Mouse (Mus musculus) embryonic facial prominence, embryonic 14.5 days (tissue): ENCODE measurements around the gene Ier5. TPM values are rescaled to one million over a fixed set of nuclear protein-coding genes. Genes with fewer than 3 reads are reported as not detected.

Experiments
- ATAC-seq: fragments of 200-750 bp; cut with Nextera tagmentation; 2 replicates; pipeline ENCODE4 v1.8.0; 2017; ENCODE audit warnings: low read depth, moderate number of reproducible peaks, moderate TSS enrichment
- DNase-seq: peaks from one replicate; pipeline ENCODE4 v3.0.0-alpha.2; 2015; ENCODE audit warnings: low spot score
- H3K27ac ChIP-seq: fragments of 300-500 bp; sonication (generic); replicated peaks from 2 replicates; pipeline ENCODE4 v1.5.1; 2014; ENCODE audit warnings: low read depth, mild to moderate bottlenecking, low read length, moderate library complexity
- H3K27me3 ChIP-seq: fragments of 300-500 bp; sonication (generic); replicated peaks from 2 replicates; pipeline ENCODE4 v1.6.1; 2014; ENCODE audit warnings: low read length; ENCODE audit not compliant: control insufficient read depth, insufficient read depth
- H3K36me3 ChIP-seq: fragments of 300-500 bp; sonication (generic); 2 replicates; pipeline ENCODE4 v1.6.1; 2014; ENCODE audit warnings: low read length, mixed read lengths; ENCODE audit not compliant: control insufficient read depth, insufficient read depth
- H3K4me1 ChIP-seq: fragments of 300-500 bp; sonication (generic); 2 replicates; pipeline ENCODE4 v1.6.1; 2014; ENCODE audit warnings: antibody characterized with exemption, low read length; ENCODE audit not compliant: control insufficient read depth, insufficient read depth
- H3K4me2 ChIP-seq: fragments of 300-500 bp; sonication (generic); 2 replicates; pipeline ENCODE4 v1.6.1; 2014; ENCODE audit warnings: low read depth, mild to moderate bottlenecking, low read length, moderate library complexity, mixed read lengths
- H3K4me3 ChIP-seq: fragments of 300-500 bp; sonication (generic); 2 replicates; pipeline ENCODE4 v1.5.1; 2014; ENCODE audit warnings: low read depth, mild to moderate bottlenecking, low read length
- H3K9ac ChIP-seq: fragments of 300-500 bp; sonication (generic); 2 replicates; pipeline ENCODE4 v1.6.1; 2014; ENCODE audit warnings: low read depth, mild to moderate bottlenecking, low read length, moderate library complexity, mixed read lengths
- H3K9me3 ChIP-seq: fragments of 300-500 bp; sonication (generic); 2 replicates; pipeline ENCODE4 v1.6.1; 2016; ENCODE audit warnings: low read length; ENCODE audit not compliant: control insufficient read depth
- WGBS: fragments of 180-500 bp; shearing (Covaris S2); extraction: QIAGEN DNeasy Blood & Tissue Kit; methylation state at CpG from one replicate; pipeline ENCODE4 v1.1.7; 2014; 5-methylcytosine and 5-hydroxymethylcytosine counted together
- polyA plus RNA-seq: library from polyadenylated mRNA; unstranded; fragments of >200 nt; fragmentation: Nextera tagmentation; extraction: Ambion mirVana; gene quantifications from 2 replicates; pipeline ENCODE4 v1.2.1, GENCODE M21; 2014

The Ier5 gene
- polyA plus RNA-seq, 1 experiment from 2014 or later: 11.0 TPM

DNA sequence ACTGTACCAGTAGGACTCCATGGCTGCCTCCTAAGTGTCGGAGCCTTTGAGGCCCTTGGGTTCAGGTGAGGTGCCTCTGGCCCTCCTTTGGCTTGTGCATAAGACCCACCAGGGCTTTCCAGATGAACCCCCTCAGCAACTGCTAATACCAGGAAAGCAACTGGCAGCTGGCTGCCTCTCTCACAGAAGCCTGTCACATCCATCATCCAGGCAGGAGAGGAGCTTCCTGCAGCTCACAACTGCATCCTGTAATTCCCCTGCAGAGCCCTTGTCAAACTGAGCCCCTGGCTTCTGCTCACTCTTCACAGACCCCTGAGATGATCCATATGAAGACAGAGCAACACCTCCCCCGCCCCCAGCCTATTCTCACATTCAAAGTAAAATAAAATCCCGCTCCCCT, 21.8 kb downstream of the Ier5 start:
- Histone ChIP-seq H3K9ac (no peak overlapping the region), H3K9me3 (no peaks in the 10 kb centered on the region), H3K4me1 (peaks cover 21% of the 10 kb centered on the region), H3K27ac (no peak overlapping the region), H3K36me3 (no peaks in the 10 kb centered on the region), H3K4me2 (no peak overlapping the region), H3K27me3 (no peaks in the 10 kb centered on the region), H3K4me3 (no peak overlapping the region)
- ATAC-seq (no peak), DNase-seq (peak; percentile 35)
- WGBS: 54% methylated on average over 3 of the region's 3 CpGs

GRCm38 (mm10) chr1:155075856-155076255, 23.6 kb downstream of the Ier5 start:
- WGBS: 84% methylated on average over 7 of the region's 7 CpGs
- H3K9me3 ChIP-seq: no peaks in the 10 kb centered on the region
- H3K27me3 ChIP-seq: no peaks in the 10 kb centered on the region
- H3K4me2 ChIP-seq: no peak overlapping the region
- no peak overlapping the region for H3K9ac ChIP-seq
- no peak overlapping the region for H3K27ac ChIP-seq
- ATAC-seq (no peak), DNase-seq (no peak)
- H3K36me3 ChIP-seq: no peaks in the 10 kb centered on the region
- no peak overlapping the region for H3K4me3 ChIP-seq
- H3K4me1 ChIP-seq: peaks cover 18% of the 10 kb centered on the region

- H3K27ac ChIP-seq: no peak overlapping the region
- H3K9ac ChIP-seq: no peak overlapping the region
- H3K4me3 ChIP-seq: no peak overlapping the region
- H3K4me2 ChIP-seq: no peak overlapping the region
- no peaks in the 10 kb centered on the region for H3K27me3 ChIP-seq
- DNase-seq (no peak), ATAC-seq (no peak)
- WGBS: 67% methylated on average over 7 of the region's 7 CpGs
- peaks cover 22% of the 10 kb centered on the region for H3K4me1 ChIP-seq
- no peaks in the 10 kb centered on the region for H3K9me3 ChIP-seq
- no peaks in the 10 kb centered on the region for H3K36me3 ChIP-seq
Observed at GRCm38 (mm10) chr1:155074856-155075255, 24.6 kb downstream of the Ier5 start.

GRCm38 (mm10) chr1:155073905-155074304, 25.5 kb downstream of the Ier5 start:
- ATAC-seq (no peak), DNase-seq (no peak)
- no peaks in the 10 kb centered on the region for H3K27me3 ChIP-seq
- no peak overlapping the region for H3K9ac ChIP-seq
- peaks cover 22% of the 10 kb centered on the region for H3K4me1 ChIP-seq
- no peak overlapping the region for H3K4me2 ChIP-seq
- no peak overlapping the region for H3K4me3 ChIP-seq
- no peaks in the 10 kb centered on the region for H3K9me3 ChIP-seq
- no peaks in the 10 kb centered on the region for H3K36me3 ChIP-seq
- WGBS: 80% methylated on average over 6 of the region's 6 CpGs
- H3K27ac ChIP-seq: no peak overlapping the region

DNA sequence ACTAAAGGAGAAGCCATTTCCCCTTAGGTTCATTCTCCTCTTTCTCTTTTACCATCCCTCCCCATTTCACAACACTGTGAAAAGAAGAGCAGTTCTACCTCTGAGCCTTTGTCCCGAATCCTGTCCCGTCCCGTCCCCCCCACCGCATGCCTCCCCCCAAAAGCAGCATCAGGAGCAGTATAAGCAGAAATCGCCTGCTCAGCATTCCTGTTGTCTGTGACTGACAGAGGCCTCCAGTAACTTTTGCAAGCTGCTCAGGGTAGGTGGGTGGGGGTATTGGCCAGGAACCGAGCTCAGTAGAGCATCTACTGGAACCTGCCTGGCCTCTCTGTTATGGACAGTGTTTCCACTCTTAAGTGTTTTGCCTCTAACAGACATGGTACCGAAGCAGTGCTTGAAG, 26.3 kb downstream of the Ier5 start:
- H3K36me3 ChIP-seq: no peaks in the 10 kb centered on the region
- H3K4me3 ChIP-seq: no peak overlapping the region
- no peak for DNase-seq
- no peak overlapping the region for H3K9ac ChIP-seq
- WGBS: 26% methylated on average over 7 of the region's 7 CpGs
- H3K27ac ChIP-seq: no peak overlapping the region
- peaks cover 22% of the 10 kb centered on the region for H3K4me1 ChIP-seq
- no peak overlapping the region for H3K4me2 ChIP-seq
- no peak for ATAC-seq
- no peaks in the 10 kb centered on the region for H3K27me3 ChIP-seq
- no peaks in the 10 kb centered on the region for H3K9me3 ChIP-seq

GRCm38 (mm10) chr1:155071287-155071876, 28.1 kb downstream of the Ier5 start:
- no peak overlapping the region for H3K4me2 ChIP-seq
- no peaks in the 10 kb centered on the region for H3K27me3 ChIP-seq
- H3K9me3 ChIP-seq: no peaks in the 10 kb centered on the region
- ATAC-seq (peak; percentile 64), DNase-seq (peak; percentile 68)
- H3K36me3 ChIP-seq: no peaks in the 10 kb centered on the region
- H3K4me3 ChIP-seq: no peak overlapping the region
- H3K9ac ChIP-seq: no peak overlapping the region
- H3K4me1 ChIP-seq: peaks cover 18% of the 10 kb centered on the region
- H3K27ac ChIP-seq: no peak overlapping the region
- WGBS: 31% methylated on average over 7 of the region's 7 CpGs

DNA sequence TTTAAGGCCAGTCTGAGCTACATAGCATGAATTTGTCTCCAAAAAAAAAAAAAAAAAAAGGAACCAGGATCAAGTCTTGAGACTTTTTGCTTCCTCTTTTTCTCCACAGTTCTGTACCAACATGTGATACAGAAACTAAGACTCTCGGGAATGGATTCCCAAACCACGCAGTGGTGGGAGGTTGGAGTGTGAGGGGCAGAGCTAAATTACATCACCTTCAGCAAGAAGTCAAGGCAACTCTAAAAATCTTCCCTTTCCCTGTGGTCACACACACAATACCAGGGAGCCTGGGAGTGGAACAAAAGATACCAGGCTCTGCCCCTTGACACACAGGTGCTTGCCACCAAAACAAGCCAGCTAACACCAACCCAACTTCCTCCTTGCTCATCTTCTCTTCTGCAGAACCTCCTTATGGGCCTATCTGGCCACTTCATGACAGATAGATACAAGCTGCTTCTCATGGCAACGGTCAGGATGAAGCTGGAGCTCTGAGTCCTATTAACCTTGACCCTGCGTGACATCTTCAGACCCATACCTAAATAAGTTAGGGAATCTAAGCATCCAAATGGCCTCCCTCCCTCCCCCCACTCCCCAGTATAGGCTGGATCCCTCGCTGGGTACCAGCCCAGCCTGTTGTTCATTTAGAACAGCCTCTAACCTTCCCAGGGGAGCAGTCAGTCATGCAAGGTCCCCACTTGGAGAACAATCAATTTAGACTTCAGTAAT, 28.7 kb downstream of the Ier5 start:
- H3K4me2 ChIP-seq: no peak overlapping the region
- no peaks in the 10 kb centered on the region for H3K9me3 ChIP-seq
- DNase-seq: no peak
- no peak overlapping the region for H3K4me3 ChIP-seq
- no peaks in the 10 kb centered on the region for H3K36me3 ChIP-seq
- no peaks in the 10 kb centered on the region for H3K27me3 ChIP-seq
- H3K27ac ChIP-seq: no peak overlapping the region
- no peak overlapping the region for H3K9ac ChIP-seq
- ATAC-seq: peak; percentile 27
- peaks cover 18% of the 10 kb centered on the region for H3K4me1 ChIP-seq
- WGBS: 46% methylated on average over 5 of the region's 5 CpGs

DNA sequence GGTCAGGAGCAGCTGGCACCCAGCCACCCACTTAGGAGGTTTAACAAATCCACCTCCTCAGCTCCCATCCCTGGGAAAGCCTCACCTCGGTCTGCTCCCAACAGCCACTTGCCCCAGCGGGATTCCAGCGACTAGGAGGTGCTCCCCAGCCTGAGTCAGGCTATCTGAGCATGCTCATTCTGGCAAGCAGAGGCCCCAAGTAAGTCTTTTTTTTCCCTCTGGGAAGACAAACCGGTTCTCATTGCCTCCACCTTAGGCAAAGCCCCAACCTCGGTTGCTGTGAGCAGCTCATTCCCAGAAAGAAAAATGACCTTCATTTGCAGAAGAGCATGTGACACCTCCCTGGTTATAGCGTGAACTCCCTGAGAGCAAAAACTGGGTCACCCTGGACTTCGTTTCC, 29.7 kb downstream of the Ier5 start:
- H3K4me3 ChIP-seq: no peak overlapping the region
- peak overlapping the region; percentile 44; the same call in 1 of the 2 replicates for H3K27ac ChIP-seq
- WGBS: 26% methylated on average over 7 of the region's 7 CpGs
- no peaks in the 10 kb centered on the region for H3K27me3 ChIP-seq
- no peaks in the 10 kb centered on the region for H3K36me3 ChIP-seq
- no peak overlapping the region for H3K4me2 ChIP-seq
- H3K9me3 ChIP-seq: no peaks in the 10 kb centered on the region
- no peak overlapping the region for H3K9ac ChIP-seq
- peak; percentile 53 for ATAC-seq
- peaks cover 18% of the 10 kb centered on the region for H3K4me1 ChIP-seq
- peak; percentile 72 for DNase-seq

DNA sequence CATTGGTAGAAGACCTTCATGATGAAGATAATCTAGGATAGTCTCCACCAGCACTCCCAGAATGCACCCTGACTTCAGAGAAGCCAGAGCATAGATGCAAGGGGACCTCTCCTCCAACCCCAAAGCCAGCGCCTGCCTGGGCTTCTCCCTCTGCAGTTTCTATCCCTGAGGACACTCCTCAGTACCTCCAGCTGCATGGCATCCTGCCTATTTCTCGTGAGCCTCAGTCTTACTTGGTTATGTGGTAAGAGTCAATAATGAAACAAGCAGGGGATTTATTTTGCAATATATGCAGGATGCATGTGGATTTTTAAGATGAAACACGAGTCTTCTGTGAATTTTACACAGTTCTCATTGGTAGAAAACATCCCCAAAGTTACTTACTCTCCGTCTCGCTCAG, 33.2 kb downstream of the Ier5 start:
- no peak overlapping the region for H3K4me3 ChIP-seq
- H3K36me3 ChIP-seq: no peaks in the 10 kb centered on the region
- H3K27me3 ChIP-seq: no peaks in the 10 kb centered on the region
- H3K9me3 ChIP-seq: no peaks in the 10 kb centered on the region
- 51% methylated on average over 5 of the region's 5 CpGs for WGBS
- peaks cover 9% of the 10 kb centered on the region for H3K4me1 ChIP-seq
- no peak overlapping the region for H3K4me2 ChIP-seq
- no peak overlapping the region for H3K9ac ChIP-seq
- no peak overlapping the region for H3K27ac ChIP-seq
- DNase-seq (no peak), ATAC-seq (no peak)
